21 mouse cellular contexts compared by ENCODE assay signal in the genomic region with DNA sequence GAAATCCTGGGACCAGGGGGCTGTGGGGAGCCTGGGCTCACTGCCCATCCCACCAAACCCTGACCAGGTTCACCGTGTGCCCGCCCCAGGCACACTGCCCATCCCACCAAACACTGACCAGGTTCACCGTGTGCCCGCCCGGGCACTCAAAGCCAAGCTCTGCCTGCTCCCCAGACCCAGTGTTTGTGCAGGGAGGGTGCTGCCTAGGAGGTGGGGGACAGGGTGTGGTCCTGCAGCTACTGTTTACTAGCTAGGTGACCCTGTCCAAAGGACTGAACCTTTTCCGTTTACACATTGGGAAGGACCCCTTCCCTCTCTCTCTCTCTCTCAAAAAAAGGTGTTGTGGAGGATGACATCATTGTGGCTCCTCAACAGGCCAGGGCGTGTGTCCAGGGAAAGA. TPM values are rescaled to one million over a fixed set of nuclear protein-coding genes. Genes with fewer than 3 reads are reported as not detected.
"Had no signal": no experiment of that assay in that cellular context is flagged by ENCODE, and none has a peak within 500 bp of the region (broad histone marks: within the 10 kb centered on the region; RNA-seq: fewer than 3 reads in every experiment).

No protein-coding gene starts in this region.

- H3K4me2 ChIP-seq: lung, embryonic 14.5 days; midbrain, embryonic 12.5 days; neural tube, embryonic 13.5 days; neural tube, embryonic 15.5 days had no signal

- DNase-seq: lung, adult 18-20 months; lung, embryonic 14.5 days; lung, postnatal 10 days; midbrain, embryonic 14.5 days; right cerebral cortex, adult 18-20 months; right cerebral cortex, postnatal 25 days; right cerebral cortex, postnatal 4 days; spleen, adult 18-20 months; thymus, adult 2 months; thymus, postnatal 25 days; thymus, postnatal 4 days had no signal

- ATAC-seq: midbrain, embryonic 16.5 days had no signal

- H3K36me3 ChIP-seq: neural tube, embryonic 13.5 days; neural tube, embryonic 15.5 days had no signal

- H3K9ac ChIP-seq: liver, embryonic 14.5 days; lung, embryonic 14.5 days; midbrain, embryonic 12.5 days; neural tube, embryonic 13.5 days; neural tube, embryonic 15.5 days had no signal

- H3K27ac ChIP-seq: liver, embryonic 14.5 days; midbrain, embryonic 10.5 days; midbrain, embryonic 12.5 days; neural tube, embryonic 13.5 days; neural tube, embryonic 15.5 days had no signal

- H3K4me3 ChIP-seq: midbrain, embryonic 10.5 days; midbrain, embryonic 12.5 days; myocyte; neural tube, embryonic 13.5 days; neural tube, embryonic 15.5 days had no signal

- H3K9me3 ChIP-seq: midbrain, embryonic 10.5 days; midbrain, embryonic 12.5 days; neural tube, embryonic 13.5 days; neural tube, embryonic 15.5 days had no signal

RNA-seq across cellular contexts. Expression of gene Chad, which starts 2.5 kb away (rescaled TPM):
- total RNA-seq: megakaryocyte, adult 5-6 weeks had no signal
- polyA plus RNA-seq: midbrain, embryonic 14.5 days had no signal

RNA-seq across cellular contexts. Expression of gene Mycbpap, which starts 45.8 kb away (rescaled TPM):
- total RNA-seq: megakaryocyte, adult 5-6 weeks; megakaryocyte-erythroid progenitor cell, adult 5-6 weeks had no signal
- polyA plus RNA-seq: liver, embryonic 16.5 days had no signal
